Mouse (Mus musculus) T-helper 2 cell (primary cell): ENCODE results near the gene Wdr45b.
"Not testable (repeated sequence)": the region's sequence is repeated elsewhere in the genome, so short reads cannot be mapped to it uniquely, and the experiment has no call there.

Experiments
- in situ Hi-C: fragments of 300-600 bp; cut with MboI, MseI; formaldehyde crosslinking; loops from one replicate; pipeline ENCODE4 v1.15.1; 2025; ENCODE audit warnings: high pct_unique_total_duplicates

Gene Wdr45b

GRCm38 (mm10) chr11:121354091-121354707 is at the start of gene Wdr45b:
Wdr45b (minus strand) TSS chr11:121354445.
- in situ Hi-C loops: loop anchor here (5.0 kb wide), 1 partner anchor 117 kb away; the partner anchor contains the start of gene Narf

DNA sequence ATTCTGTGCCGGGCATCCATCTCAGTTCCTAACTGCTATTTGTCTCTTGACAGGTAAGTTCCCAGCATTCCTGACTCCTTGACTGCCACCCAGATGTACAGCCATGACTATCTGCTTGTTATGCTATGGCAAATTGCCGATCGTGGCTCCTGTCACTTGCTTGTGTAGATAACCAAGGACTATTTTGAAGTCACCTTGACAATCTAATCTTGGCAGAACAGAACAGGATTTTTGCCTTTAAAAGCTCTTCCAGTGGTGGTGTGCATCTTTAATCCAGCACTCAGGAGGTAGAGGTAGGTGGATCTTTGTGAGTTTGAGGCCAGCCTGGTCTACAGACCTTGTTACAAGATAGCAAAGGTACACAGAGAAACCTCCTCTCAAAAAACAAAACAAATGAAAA is 38.2 kb upstream of the Wdr45b start:
- in situ Hi-C loops: no loop called here

GRCm38 (mm10) chr11:121390793-121391192 is 36.5 kb upstream of the Wdr45b start:
- in situ Hi-C loops: no loop called here

DNA sequence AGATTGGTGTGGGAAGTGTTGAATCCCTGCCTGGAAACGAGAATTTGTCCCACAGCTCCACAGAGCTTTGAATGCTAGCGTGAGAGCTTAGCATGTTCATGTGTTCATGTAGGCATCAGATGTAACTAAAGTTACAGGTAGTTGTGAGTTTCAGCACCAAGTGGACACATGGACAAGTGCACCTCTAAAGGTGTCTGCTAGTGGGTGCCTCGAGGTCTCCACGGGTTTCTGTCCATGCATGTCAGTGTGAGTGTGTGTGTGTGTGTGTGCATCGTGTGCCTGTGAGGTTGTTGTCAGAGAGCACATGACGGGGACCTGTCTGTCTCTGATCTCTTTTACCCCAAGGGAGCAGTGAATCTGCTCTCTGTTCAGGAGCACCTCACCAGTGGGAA is 34.3 kb upstream of the Wdr45b start:
- in situ Hi-C loops: no loop called here

GRCm38 (mm10) chr11:121387750-121388553 is 33.7 kb upstream of the Wdr45b start, which contains the start of gene Rab40b:
Rab40b (minus strand) TSS chr11:121388251.
- in situ Hi-C loops: no loop called here

DNA sequence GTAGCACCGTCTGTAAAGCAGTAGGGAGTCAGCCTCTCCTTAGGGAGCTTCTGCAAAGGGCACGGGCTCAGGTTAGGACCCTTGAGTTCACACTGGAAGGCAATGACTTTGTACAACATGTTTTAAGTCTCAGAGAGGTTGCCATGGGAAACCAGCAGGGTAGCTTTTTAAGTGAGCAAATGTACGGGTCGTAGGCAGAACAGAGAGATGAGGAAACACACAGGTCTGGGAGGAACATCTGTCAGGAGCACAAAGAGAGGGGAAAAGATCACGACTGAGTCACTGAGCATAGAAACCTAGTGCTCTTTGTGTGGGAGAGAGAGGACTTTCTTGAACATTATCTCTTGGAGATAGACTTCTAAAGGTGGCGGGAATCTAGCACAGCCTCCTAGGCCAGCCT is 26.0 kb upstream of the Wdr45b start:
- in situ Hi-C loops: no loop called here

- in situ Hi-C loops: no loop called here
These were observed 24.4 kb upstream of the Wdr45b start for GRCm38 (mm10) chr11:121378644-121379043.

DNA sequence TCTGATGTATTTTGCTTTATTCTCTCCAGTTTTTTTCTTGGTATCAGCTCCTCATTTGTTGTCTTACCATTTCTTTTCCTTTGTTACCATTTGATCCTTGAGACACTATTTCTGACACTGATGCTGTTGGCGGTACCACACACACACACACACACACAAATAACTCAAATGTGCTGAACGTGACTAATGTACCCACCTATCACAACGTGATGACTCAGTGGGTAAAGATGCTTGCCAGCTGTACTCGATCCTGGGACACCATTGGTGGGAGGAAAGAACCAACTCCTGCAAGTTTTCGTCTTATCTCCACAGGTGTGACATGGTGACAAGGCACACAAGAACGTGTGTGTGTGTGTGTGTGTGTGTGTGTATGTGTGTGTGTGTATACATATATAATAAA is 19.1 kb upstream of the Wdr45b start:
- in situ Hi-C loops: no loop called here

DNA sequence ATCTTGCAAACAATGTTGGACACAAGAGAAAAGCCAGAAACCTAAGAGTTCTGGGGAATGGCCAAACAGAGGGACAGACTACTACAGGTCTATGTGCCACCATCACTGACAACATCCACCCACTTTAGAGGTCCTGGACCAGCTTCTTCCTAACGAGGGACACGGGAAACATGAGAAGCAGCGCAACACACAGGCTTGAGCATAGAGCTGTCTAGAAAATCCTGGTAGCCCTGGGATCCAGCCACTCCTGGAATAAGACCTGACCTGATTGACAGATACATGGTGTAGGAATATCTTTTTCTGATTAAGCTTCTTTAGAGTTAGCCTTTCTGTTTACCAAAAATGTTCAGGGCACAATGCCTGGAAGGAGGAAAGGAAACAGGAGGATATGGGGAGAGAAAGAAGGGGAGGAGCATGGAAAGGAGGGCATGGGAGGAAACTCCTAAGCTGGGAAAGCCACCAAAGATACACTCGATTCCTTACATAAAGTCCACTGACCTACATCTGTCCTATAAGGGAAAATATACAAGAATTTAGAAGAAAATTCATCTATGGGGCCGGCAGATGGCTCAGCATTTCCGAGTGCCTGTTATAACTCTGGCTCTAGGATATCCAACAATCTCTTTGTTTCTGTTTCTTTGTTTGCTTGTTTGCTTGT is 16.2 kb upstream of the Wdr45b start:
- in situ Hi-C loops: no loop called here

DNA sequence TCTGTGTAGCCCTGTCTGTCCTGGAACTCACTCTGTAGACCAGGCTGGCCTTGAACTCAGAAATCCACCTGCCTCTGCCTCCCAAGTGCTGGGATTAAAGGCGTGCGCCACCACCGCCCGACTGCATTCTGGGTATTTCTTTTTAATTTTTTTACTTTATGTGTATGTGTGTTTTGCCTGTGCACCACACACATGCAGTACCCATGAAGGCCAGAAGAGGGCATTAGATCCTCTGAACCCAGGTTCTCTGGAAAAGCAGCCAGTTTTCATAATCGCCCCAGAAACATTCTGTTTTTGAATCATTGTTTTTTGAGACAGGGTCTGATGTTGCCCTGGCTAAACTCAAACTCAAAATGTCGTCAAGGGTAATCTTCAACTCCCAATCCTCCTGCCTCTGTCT is 15.4 kb upstream of the Wdr45b start:
- in situ Hi-C loops: no loop called here

DNA sequence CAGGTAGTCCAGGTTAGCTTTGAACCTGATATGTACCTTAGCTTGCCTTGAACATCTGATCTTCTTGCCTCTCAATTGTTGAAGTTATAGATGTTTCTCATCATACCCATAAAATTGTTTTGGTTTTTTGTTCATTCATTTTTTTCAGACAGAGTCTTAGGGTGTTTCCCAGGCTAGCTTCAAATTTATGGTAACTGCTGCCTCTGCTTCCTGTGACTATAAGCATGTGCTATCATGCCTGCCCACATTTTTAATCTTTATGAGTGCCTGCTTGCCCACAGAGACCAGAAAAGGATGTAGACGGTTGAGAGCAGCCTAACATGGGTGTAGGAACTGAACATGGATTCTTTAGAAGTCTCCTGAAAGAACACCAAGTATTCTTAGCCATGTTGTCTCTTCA is 14.5 kb upstream of the Wdr45b start:
- in situ Hi-C loops: no loop called here

DNA sequence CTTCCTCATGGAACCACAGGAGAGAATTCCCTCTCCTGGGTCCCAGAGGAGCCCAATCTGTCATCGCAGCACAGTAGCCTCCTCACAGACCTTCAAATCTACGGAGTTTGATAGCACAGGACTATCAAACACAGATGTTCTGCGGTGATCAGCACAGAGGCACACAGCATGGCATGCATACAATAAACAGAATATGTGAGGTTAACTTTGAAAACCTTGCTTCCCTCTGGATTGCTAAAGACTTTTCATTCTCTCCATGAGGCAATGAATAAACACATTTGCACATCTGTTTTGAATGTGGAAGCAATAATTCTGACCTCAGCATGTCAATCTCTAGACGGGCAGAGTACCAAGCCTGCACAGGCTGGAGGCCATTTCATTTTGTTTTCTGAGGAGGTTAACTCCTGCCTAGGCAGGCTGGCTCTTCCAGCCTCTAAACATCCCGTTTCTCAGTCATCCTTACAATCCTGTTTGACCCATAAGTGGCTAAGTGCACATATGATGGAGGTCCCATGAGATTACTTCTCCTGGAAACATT is 13.0 kb upstream of the Wdr45b start:
- in situ Hi-C loops: no loop called here

DNA sequence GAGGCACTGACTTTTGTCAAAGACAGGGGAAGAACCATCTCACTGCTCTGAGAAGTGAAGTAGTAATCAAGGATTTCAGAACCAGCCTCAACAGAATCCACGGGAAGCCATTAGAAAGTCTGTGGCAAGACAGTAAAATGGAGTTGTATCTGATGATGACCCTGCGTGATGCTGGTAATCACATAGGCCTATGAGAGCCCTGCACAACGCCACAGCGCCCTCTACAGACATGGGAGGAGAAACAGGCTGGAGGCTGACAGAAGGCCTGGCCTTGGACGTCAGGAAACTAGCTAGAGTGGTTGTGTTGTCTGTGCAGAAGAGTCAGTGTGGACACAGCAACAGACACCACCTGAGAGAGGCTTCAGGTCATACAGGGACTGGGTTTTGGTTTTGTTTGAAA is 8.0 kb upstream of the Wdr45b start:
- in situ Hi-C loops: no loop called here

DNA sequence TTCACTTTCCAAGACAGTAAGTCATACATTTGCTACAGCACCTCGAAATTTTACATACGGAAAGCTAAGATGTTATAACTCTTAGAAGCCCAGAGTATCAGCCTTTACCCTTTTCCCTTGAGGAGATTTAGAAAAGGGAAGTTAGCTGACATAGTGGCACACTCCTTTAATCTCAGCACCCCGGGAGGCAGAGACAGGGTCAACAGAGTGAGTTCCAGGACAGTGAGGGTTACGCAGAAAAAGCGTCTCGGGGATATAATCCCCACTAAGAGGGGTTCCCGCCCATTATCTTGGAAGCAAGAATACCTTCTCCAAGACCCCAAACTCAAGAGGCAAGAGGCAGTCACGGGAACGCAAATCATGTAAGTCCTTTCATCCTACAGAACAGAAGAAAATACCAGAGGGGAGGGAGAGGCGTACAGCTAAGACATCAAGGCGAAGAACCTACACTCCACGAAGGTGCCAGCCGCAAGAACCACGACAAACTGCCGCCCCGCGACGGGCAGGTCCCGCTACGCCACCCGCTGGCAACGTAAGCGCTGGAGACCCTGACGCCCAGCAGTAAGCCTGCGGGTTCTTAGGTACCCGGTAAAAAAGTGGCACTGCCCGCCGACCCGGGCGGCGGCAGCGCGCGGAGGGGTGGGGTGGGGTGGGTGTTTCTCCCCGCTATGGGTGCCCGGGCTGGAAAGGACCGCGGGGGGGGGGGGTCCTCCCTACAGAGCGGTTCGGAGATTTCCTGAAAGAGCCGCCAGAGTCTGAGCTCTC is 737 bp downstream of the Wdr45b start:
- in situ Hi-C loops: loop anchor here (5.0 kb wide), 1 partner anchor 116 kb away; the partner anchor contains the start of gene Narf

GRCm38 (mm10) chr11:121348727-121349126 is 5.5 kb downstream of the Wdr45b start:
- in situ Hi-C loops: not testable (repeated sequence)

GRCm38 (mm10) chr11:121348166-121348565 is 6.1 kb downstream of the Wdr45b start:
- in situ Hi-C loops: no loop called here

DNA sequence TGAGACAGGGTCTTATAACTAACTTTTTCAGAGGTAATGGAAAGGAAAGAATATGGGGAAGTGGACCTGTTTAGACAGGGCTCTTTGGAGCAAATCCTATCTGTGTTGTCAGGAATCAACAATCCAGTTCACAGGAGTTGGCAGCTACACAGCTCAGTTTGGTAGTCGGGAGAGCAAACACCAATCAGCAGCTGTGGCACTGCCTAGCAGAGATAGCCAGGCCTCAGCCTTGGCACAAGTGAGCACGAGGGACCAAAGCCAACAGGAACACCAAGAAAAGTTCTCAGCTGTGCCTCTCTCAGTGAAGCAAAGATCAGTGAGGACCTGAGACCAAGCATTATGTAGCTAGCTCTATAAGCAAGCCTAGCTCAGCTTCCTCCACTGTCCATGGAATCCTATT is 7.2 kb downstream of the Wdr45b start:
- in situ Hi-C loops: no loop called here

- in situ Hi-C loops: not testable (repeated sequence)
These were observed 11.8 kb downstream of the Wdr45b start for GRCm38 (mm10) chr11:121342423-121342822.

- in situ Hi-C loops: no loop called here
These were observed 14.0 kb downstream of the Wdr45b start for GRCm38 (mm10) chr11:121340287-121340686.

DNA sequence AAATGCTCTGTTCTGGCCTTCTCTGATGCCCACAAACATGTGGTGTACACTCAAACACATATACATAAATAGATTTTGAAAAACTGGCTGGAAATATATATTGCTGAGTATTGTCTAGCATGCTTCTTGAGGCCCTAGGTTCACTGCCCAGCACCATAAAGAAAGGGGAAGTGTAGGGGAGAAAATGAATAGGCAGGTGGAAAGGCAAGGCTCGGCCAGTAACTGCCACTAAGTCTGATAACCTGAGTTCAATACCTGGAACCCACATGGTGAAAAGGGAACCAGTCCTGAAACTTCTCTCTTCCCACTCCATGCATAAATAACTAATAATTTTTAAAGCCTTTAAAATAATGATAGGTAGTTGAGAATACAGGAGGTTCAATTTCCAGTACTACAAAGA is 14.6 kb downstream of the Wdr45b start:
- in situ Hi-C loops: loop anchor here (10.0 kb wide), 1 partner anchor 375 kb away; no protein-coding TSS in a partner anchor

- in situ Hi-C loops: loop anchor here (10.0 kb wide), 1 partner anchor 367 kb away; no protein-coding TSS in a partner anchor
These were observed 22.6 kb downstream of the Wdr45b start for GRCm38 (mm10) chr11:121331641-121332040.
